Mouse (Mus musculus) spleen, postnatal 14 days (tissue): ENCODE results near the gene Ggn.
"Not testable (repeated sequence)": the region's sequence is repeated elsewhere in the genome, so short reads cannot be mapped to it uniquely, and the experiment has no call there.

Experiments
- DNase-seq, 2 experiments: peaks; one replicate each; pipeline ENCODE4 v3.0.0; 2021 to 2022; ENCODE audit warnings: low spot score in 2 of 2

Gene Ggn

DNA sequence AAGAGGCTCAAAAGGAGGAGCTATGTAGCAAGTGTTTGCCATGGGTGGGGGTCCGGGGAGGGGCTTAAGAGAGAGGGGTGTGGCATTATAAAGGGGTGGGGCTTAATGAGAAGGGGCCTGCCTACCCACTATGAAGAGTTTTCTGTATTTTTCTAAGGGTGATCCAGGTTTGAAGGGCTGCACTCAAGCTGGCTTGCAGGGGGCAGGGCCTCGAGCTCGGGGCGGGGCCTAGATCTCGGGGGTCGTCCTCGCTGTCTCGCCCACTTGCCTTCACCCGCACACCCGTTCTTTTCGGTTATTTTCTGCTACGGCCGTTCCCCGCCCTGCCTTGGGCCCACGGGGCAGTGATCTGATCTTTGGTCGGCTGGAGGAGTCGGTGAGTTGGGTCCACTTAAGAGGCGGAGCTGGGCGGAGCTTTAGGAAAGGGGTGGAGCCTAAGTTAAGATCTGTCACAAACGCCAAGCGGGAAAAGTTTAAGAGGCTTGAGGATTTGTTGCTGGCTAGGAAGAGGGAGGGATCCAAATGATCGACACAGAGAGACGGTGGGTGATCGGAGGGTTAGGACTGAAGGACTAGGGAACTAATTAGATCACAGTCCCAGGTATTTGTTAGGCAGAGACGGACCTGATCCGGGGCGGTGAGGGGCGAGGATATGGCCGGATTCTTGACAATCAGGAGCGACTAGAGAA, at the start of gene Ggn, which contains the start of gene Spred3:
Gene Ggn (plus strand): TSS at position 145 of the 689 bp plus-strand sequence.
Gene Spred3 (minus strand): TSS at position 346 of the 689 bp plus-strand sequence.
- DNase-seq = peak in 1 of 2 experiments; percentile 31

DNA sequence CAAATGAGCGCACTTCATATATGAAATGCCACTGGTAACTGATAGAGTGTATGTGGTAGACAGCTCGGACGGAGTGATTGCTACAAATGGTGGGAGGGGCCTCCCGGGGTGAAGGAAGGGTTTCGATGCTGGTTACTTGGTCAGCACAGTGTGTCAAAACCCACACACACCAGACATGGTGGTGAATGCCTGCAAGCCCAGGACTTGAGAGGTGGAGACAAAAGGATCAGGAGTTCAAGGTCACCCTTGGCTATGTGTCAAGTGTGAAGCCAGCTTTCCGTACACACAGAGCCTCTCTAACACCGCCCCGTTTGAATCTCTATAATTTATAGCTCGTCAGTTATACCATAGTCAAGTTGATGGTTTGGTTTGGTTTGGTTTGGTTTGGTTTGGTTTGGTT, 47.2 kb upstream of the Ggn start:
- DNase-seq = no peak

- DNase-seq = no peak
Observed at GRCm38 (mm10) chr7:29123531-29124358, 46.3 kb upstream of the Ggn start.

- DNase-seq = peak in 1 of 2 experiments; percentile 32
Observed at GRCm38 (mm10) chr7:29124970-29125369, 45.0 kb upstream of the Ggn start, which contains the start of gene Ryr1. Ryr1 (minus strand) TSS chr7:29125179.

DNA sequence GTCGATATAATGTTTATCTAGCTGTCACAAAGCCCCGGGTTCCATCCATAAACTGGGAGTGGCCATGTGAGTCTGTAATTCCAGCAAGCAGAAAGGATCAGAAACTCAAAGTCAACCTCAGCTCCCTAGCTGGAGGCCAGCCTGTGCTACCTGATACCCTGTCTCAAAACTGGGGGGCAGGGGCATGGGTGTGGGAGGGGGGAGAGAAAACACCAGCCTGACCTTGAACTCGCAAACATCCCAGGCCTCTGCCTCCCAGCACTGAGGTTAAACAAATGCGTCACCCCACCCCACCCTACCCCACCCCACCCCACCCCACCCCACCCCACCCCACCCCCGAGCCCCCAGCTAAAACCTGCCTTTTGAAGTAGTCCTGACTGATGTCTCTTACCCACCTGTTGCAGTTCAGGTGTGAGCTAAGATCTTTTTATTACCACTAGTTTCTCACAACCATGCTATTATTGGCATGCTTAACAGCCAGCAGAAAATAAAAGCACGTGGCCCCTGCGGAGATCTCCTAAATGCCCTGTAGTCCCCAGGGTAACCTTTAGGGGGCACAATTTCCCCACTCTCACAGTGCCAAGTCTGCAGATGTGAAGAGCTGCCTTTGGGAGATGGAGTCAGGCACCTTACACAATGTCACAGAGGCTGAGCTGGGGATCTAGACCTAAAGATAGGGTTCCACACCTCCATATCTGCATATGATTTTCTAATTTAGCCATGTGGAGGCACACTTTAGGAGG, 43.7 kb upstream of the Ggn start:
- DNase-seq = peak; percentile 47 to 64

DNA sequence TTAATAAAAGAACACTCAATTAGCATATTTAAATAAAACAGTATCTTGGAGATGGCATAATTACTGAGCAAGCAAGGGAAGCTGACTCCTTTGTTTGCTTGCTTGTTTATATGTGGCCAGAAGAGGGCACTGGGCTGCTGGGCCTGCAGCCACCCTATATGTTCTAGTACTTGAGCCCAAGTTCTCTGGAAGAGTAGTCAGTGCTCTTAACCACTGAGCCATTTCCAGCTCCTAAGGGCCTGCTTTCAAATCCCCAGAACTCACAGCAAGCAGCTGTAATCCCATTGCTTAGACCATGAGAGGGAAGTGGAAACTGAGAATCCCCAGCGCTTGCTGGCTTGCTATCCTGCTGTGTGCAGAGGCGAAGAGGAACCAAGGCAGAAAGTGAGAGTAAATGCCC, 41.3 kb upstream of the Ggn start:
- DNase-seq = no peak

DNA sequence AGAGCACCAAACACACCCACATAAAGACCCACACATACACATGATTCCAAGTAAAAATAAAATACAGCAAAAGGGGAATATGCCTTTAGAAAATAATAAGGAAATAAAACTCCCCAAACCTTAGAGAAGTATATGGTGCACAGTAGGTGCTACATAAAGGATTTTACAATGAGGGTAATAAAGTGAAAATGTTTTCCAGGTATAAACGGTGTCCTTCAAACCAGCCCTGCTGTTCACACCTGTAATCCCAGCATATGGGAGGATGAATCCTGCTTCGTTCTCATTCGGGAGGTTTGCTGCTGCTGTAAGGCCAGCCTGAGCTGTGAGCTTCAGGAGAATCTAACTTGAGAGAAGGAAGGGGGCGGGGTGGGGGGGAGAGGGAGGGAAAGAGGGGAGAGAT, 35.8 kb upstream of the Ggn start:
- DNase-seq = no peak

GRCm38 (mm10) chr7:29134693-29135386, 35.2 kb upstream of the Ggn start, which contains the start of gene Rasgrp4:
Rasgrp4 (plus strand) TSS chr7:29134851.
- peak; percentile 29 to 38 for DNase-seq

DNA sequence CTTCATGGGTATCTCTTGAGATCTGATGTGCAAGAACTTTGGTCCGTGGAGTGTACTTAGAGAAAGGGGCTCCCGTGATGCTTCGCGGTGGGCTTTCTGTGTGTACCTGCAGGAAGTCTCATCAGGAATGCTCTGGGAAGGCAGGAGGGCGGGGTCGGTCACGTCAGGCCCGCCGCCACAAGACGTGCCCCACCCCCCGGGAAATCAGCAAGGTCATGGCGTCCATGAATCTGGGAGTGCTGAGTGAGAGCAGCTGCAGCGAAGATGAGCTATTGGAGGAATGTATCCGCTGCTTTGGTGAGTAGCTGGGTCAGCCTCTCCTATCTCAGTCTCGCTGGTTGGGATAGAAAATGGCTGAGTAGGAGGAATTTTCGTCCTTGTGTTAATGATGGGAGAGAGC, 32.6 kb upstream of the Ggn start:
- no peak for DNase-seq

DNA sequence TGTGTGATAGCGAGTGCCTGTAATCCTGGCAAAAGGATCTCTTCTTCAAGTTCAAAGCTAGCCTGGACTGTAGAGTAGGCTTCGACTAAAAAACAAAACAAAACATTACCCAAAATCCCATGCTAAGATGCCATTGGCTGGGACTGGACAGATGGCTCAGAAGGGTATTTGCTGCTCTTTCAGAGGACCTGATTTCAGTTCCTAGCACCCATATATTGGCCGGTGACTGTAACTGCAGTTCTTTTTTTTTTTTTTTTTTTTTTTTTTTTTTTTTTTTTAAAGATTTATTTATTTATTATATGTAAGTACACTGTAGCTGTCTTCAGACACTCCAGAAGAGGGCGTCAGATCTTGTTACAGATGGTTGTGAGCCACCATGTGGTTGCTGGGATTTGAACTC, 30.8 kb upstream of the Ggn start:
- DNase-seq = not testable (repeated sequence)

- DNase-seq = no peak
Observed at GRCm38 (mm10) chr7:29141416-29141815, 28.6 kb upstream of the Ggn start.

DNA sequence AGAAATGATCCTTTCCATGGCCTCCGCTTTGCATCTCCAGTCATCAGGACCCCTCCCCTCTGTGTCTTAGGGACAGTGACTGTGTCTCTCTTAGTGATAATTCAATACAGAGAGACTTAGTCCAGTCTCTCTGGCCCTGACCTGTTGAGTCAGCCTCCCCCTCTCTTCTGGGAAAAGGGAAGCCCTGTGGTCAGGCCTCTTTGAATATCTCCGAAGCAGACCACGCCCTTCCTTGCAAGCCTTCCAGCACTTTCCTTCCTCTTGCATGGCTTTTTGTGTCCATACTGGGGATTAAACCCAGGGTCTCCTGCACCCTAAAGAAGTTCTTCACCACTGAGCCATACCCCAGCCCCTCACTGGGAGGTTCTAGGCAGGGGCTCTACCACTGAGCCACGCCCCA, 26.0 kb upstream of the Ggn start:
- no peak for DNase-seq

DNA sequence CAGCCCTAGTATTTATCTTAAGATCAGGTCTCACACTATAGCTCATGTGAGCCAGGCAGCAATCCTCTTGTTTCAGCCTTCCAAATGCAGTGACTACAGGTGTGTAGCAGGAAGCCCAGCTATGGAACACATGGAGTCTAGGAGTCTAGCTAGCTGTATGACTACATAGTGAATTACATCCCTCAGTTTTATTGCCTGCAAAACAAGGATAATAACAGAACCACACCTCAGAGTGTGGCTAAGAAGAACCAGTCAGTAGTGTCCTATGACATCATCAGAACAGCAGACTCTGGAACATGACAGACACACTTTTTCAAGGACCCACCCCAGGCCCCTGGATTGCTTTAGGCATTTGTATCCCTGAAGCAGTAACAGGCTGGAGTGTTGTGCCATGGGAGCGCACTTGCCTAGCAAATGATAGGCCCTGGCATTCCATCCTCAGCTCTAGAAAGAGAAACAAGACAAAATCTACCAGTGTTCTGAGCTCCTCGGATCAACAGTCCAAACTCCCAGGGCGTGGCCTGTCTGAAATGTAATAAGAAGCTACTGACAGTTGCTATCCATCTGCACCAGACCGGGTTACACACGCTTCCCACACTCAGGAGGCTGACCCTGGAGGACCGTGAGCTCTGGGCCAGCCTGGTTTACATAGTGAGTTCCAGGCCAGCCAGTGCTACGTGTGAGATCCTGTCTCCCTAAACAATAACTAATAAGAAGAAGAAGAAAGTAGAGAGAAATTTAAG, 23.2 kb upstream of the Ggn start:
- no peak for DNase-seq

DNA sequence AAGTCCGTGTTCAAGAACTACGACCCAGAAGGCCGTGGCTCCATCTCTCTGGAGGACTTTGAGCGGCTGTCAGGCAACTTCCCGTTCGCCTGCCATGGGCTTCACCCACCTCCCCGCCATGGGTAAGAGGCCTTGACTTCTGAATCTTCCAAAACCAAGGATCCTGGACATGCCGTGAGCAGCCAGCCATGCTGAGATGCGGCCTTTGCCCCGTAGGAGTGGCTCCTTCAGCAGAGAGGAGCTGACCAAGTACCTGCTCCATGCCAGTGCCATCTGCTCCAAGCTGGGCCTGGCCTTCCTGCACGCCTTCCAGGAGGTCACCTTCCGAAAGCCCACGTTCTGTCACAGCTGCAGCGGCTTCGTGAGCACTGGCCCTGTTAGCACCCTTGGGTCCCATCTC, 21.2 kb upstream of the Ggn start:
- DNase-seq = no peak

DNA sequence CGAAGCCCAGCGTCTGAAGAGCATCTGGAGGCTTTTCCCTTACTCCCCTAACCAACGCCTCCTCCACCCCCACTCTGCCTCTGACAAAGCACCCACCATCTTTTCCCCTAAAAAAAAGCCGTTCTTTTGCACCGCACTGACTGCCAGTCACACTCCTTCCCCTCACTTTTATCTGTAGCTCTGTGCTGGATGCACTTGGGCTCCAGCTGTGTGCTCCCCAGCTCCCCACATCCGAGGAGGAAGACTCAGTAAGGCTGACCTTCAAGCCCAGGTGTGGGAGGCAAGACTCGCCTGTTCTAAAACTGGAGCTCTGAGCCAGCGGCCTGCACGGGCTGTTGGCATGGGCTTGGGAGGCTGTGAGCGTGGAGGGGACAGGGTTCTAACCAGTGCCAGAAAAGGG, 18.5 kb upstream of the Ggn start:
- no peak for DNase-seq

DNA sequence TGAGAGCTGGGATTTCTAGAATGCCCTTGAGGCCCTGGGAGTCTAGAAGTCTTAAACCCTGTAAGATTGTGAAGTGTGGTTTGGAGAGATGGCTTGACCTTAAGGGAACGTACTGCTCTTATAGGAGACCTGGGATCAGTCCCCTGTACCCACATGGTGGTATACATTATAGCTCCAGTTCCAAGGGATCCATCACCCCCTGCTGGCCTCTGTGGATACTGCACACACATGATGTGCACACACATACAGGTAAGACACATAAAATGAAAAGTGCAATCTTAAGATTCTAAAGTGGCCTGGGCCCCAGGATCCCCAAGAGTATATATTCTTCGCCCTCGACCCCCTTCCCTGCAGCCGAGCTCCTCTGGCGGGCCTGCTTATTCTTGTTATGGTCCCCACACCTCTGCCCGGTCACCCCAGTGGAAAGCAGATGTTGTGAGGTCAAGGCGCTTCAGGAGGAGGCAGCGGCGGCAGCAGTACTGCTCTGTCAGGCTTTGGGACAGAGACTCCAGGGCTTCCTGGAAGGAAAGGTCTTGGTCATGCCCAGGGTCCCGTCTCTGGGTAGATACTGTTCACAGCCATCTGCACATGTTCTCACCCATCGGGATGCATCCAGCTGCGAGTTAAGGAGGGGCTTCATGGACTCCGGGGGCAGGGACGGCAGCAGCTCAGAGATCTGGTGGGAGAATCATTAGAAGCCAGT, 15.8 kb upstream of the Ggn start:
- no peak for DNase-seq

- DNase-seq = peak; percentile 76 to 82
Observed at GRCm38 (mm10) chr7:29155196-29155837, 14.7 kb upstream of the Ggn start.

GRCm38 (mm10) chr7:29155838-29156782, 13.9 kb upstream of the Ggn start, which contains the start of gene Fam98c:
Fam98c (minus strand) TSS chr7:29156234.
- peak; percentile 38 to 50 for DNase-seq
